Mouse (Mus musculus): Measurements from ENCODE around the gene Copg1. TPM values are rescaled to one million over a fixed set of nuclear protein-coding genes. Genes with fewer than 3 reads are reported as not detected.

Gene Copg1
- polyA plus RNA-seq, 1 experiment from 2014 or later = 193 TPM

GRCm38 (mm10) chr6:87879628-87880027 is 8.0 kb upstream of the Copg1 start:
- Histone ChIP-seq H3K9ac (no peak overlapping the region), H3K27ac (no peak overlapping the region)
- ATAC-seq (ENCODE audit: low FRiP score, low read depth) = no peak

GRCm38 (mm10) chr6:87882221-87882620 is 5.4 kb upstream of the Copg1 start:
- no peak for ATAC-seq (ENCODE audit: low FRiP score, low read depth)
- Histone ChIP-seq H3K9ac (no peak overlapping the region), H3K4me1 (no peaks in the 10 kb centered on the region), H3K9me3 (no peaks in the 10 kb centered on the region), H3K27ac (no peak overlapping the region), H3K4me3 (no peak overlapping the region), H3K27me3 (no peaks in the 10 kb centered on the region), H3K4me2 (replicated peaks) (no peak overlapping the region), H3K36me3 (no peaks in the 10 kb centered on the region)
- 76% methylated on average over 3 of the region's 3 CpGs for WGBS

More at GRCm38 (mm10) chr6:87879628-87880027, 8.0 kb upstream of the Copg1 start:
- WGBS = 69% methylated on average over 3 of the region's 3 CpGs
- Histone ChIP-seq H3K27me3 (no peaks in the 10 kb centered on the region), H3K4me3 (no peak overlapping the region), H3K36me3 (no peaks in the 10 kb centered on the region), H3K9me3 (no peaks in the 10 kb centered on the region), H3K4me1 (no peaks in the 10 kb centered on the region), H3K4me2 (replicated peaks) (no peak overlapping the region)

GRCm38 (mm10) chr6:87882816-87883215 is 4.8 kb upstream of the Copg1 start:
- no peaks in the 10 kb centered on the region for H3K9me3 ChIP-seq
- WGBS = 67% methylated on average over 4 of the region's 4 CpGs
- no peak overlapping the region for H3K4me2 ChIP-seq (replicated peaks)
- no peak overlapping the region for H3K4me3 ChIP-seq
- no peaks in the 10 kb centered on the region for H3K27me3 ChIP-seq
- ATAC-seq (ENCODE audit: low FRiP score, low read depth) = no peak
- no peak overlapping the region for H3K27ac ChIP-seq
- H3K9ac ChIP-seq = no peak overlapping the region
- no peaks in the 10 kb centered on the region for H3K4me1 ChIP-seq
- H3K36me3 ChIP-seq = no peaks in the 10 kb centered on the region

- no peak overlapping the region for H3K4me2 ChIP-seq (replicated peaks)
- H3K9me3 ChIP-seq = no peaks in the 10 kb centered on the region
- 93% methylated on average over 1 of the region's 1 CpGs for WGBS
- H3K27ac ChIP-seq = no peak overlapping the region
- no peak for ATAC-seq (ENCODE audit: low FRiP score, low read depth)
- H3K36me3 ChIP-seq = peaks cover 28% of the 10 kb centered on the region
- H3K9ac ChIP-seq = no peak overlapping the region
- H3K4me3 ChIP-seq = no peak overlapping the region
- H3K4me1 ChIP-seq = peaks cover 8% of the 10 kb centered on the region
- no peaks in the 10 kb centered on the region for H3K27me3 ChIP-seq
Measured at GRCm38 (mm10) chr6:87886721-87887120, 893 bp upstream of the Copg1 start.

- ATAC-seq (ENCODE audit: low FRiP score, low read depth) = no peak
Measured at GRCm38 (mm10) chr6:87893931-87894330, 6.3 kb downstream of the Copg1 start.

GRCm38 (mm10) chr6:87898028-87898427 is 10.4 kb downstream of the Copg1 start:
- 92% methylated on average over 10 of the region's 10 CpGs for WGBS
- ATAC-seq (ENCODE audit: low FRiP score, low read depth) = no peak; the same call in 1 of the 2 replicates

More at GRCm38 (mm10) chr6:87893931-87894330, 6.3 kb downstream of the Copg1 start:
- H3K9me3 ChIP-seq = no peaks in the 10 kb centered on the region
- H3K4me2 ChIP-seq (replicated peaks) = no peak overlapping the region
- whole genome bisulfite sequencing = 95% methylated on average over 7 of the region's 7 CpGs
- H3K27ac ChIP-seq = no peak overlapping the region
- H3K36me3 ChIP-seq = peaks cover 99% of the 10 kb centered on the region
- H3K4me3 ChIP-seq = no peak overlapping the region
- H3K4me1 ChIP-seq = peaks cover 2% of the 10 kb centered on the region
- H3K27me3 ChIP-seq = no peaks in the 10 kb centered on the region
- no peak overlapping the region for H3K9ac ChIP-seq

GRCm38 (mm10) chr6:87906632-87907031 is 19.0 kb downstream of the Copg1 start:
- 72% methylated on average over 5 of the region's 5 CpGs for WGBS
- Histone ChIP-seq H3K27me3 (no peaks in the 10 kb centered on the region), H3K27ac (no peak overlapping the region), H3K4me1 (no peaks in the 10 kb centered on the region), H3K4me2 (replicated peaks) (no peak overlapping the region), H3K9ac (no peak overlapping the region), H3K36me3 (peaks cover 98% of the 10 kb centered on the region), H3K9me3 (no peaks in the 10 kb centered on the region), H3K4me3 (no peak overlapping the region)
- ATAC-seq (ENCODE audit: low FRiP score, low read depth) = no peak

More at GRCm38 (mm10) chr6:87898028-87898427, 10.4 kb downstream of the Copg1 start:
- H3K4me3 ChIP-seq = no peak overlapping the region
- no peak overlapping the region for H3K27ac ChIP-seq
- H3K36me3 ChIP-seq = peaks cover 99% of the 10 kb centered on the region
- no peaks in the 10 kb centered on the region for H3K4me1 ChIP-seq
- H3K9me3 ChIP-seq = no peaks in the 10 kb centered on the region
- H3K4me2 ChIP-seq (replicated peaks) = no peak overlapping the region
- no peak overlapping the region for H3K9ac ChIP-seq
- no peaks in the 10 kb centered on the region for H3K27me3 ChIP-seq

GRCm38 (mm10) chr6:87909181-87909580 is 21.6 kb downstream of the Copg1 start:
- ATAC-seq (ENCODE audit: low FRiP score, low read depth) = no peak
- Histone ChIP-seq H3K4me1 (no peaks in the 10 kb centered on the region), H3K27me3 (no peaks in the 10 kb centered on the region), H3K27ac (no peak overlapping the region), H3K4me2 (replicated peaks) (no peak overlapping the region), H3K4me3 (no peak overlapping the region), H3K9ac (no peak overlapping the region), H3K36me3 (peaks cover 90% of the 10 kb centered on the region), H3K9me3 (no peaks in the 10 kb centered on the region)
- 94% methylated on average over 6 of the region's 6 CpGs for WGBS

GRCm38 (mm10) chr6:87911559-87911958 is 23.9 kb downstream of the Copg1 start:
- Histone ChIP-seq H3K27ac (no peak overlapping the region), H3K4me1 (peaks cover 12% of the 10 kb centered on the region), H3K9ac (no peak overlapping the region), H3K36me3 (peaks cover 72% of the 10 kb centered on the region), H3K4me2 (replicated peaks) (no peak overlapping the region), H3K9me3 (no peaks in the 10 kb centered on the region), H3K27me3 (no peaks in the 10 kb centered on the region), H3K4me3 (no peak overlapping the region)
- WGBS = 88% methylated on average over 6 of the region's 6 CpGs
- no peak for ATAC-seq (ENCODE audit: low FRiP score, low read depth)

GRCm38 (mm10) chr6:87913661-87914325 is 26.2 kb downstream of the Copg1 start, which contains the start of gene Hmces:
Hmces (plus strand) TSS chr6:87913935.
- H3K4me1 ChIP-seq = peaks cover 12% of the 10 kb centered on the region
- peak within 1 kb of the TSS; percentile 92 for H3K27ac ChIP-seq
- H3K27me3 ChIP-seq = no peaks in the 10 kb centered on the region
- H3K9ac ChIP-seq = peak within 1 kb of the TSS; percentile 93
- ATAC-seq (ENCODE audit: low FRiP score, low read depth) = peak; percentile 85
- H3K9me3 ChIP-seq = no peaks in the 10 kb centered on the region
- WGBS = under 1% methylated on average over 62 of the region's 62 CpGs
- peak within 1 kb of the TSS; percentile 89 for H3K4me3 ChIP-seq
- H3K36me3 ChIP-seq = peaks cover 72% of the 10 kb centered on the region
- H3K4me2 ChIP-seq (replicated peaks) = peak within 1 kb of the TSS; percentile 89

- peak; percentile 76 for ATAC-seq (ENCODE audit: low FRiP score, low read depth)
- peak overlapping the region; percentile 89 for H3K4me2 ChIP-seq (replicated peaks)
- no peaks in the 10 kb centered on the region for H3K9me3 ChIP-seq
- peaks cover 72% of the 10 kb centered on the region for H3K36me3 ChIP-seq
- H3K27me3 ChIP-seq = no peaks in the 10 kb centered on the region
- 2% methylated on average over 35 of the region's 35 CpGs for WGBS
- peak overlapping the region; percentile 89 for H3K4me3 ChIP-seq
- peak overlapping the region; percentile 93 for H3K9ac ChIP-seq
- peak overlapping the region; percentile 92 for H3K27ac ChIP-seq
- H3K4me1 ChIP-seq = peaks cover 12% of the 10 kb centered on the region
Measured at GRCm38 (mm10) chr6:87914326-87915102, 26.9 kb downstream of the Copg1 start.

- H3K9me3 ChIP-seq = no peaks in the 10 kb centered on the region
- peaks cover 12% of the 10 kb centered on the region for H3K4me1 ChIP-seq
- no peaks in the 10 kb centered on the region for H3K27me3 ChIP-seq
- H3K4me2 ChIP-seq (replicated peaks) = no peak overlapping the region
- ATAC-seq (ENCODE audit: low FRiP score, low read depth) = no peak
- no peak overlapping the region for H3K9ac ChIP-seq
- no peak overlapping the region for H3K27ac ChIP-seq
- peaks cover 72% of the 10 kb centered on the region for H3K36me3 ChIP-seq
- WGBS = 89% methylated on average over 5 of the region's 5 CpGs
- no peak overlapping the region for H3K4me3 ChIP-seq
Measured at GRCm38 (mm10) chr6:87915939-87916338, 28.3 kb downstream of the Copg1 start.

Measured in limb, embryonic 13.5 days (tissue).